Mouse (Mus musculus): ENCODE data around the gene Trnau1ap. TPM values are rescaled to one million over a fixed set of nuclear protein-coding genes. Genes with fewer than 3 reads are reported as not detected.
A peak's percentile ranks its signal among the peaks of the same experiment; 100 is the strongest.
"Not testable (repeated sequence)": the region's sequence is repeated elsewhere in the genome, so short reads cannot be mapped to it uniquely, and the experiment has no call there.

The Trnau1ap gene
- polyA plus RNA-seq, 1 experiment from 2014 or later: 77.0 TPM

DNA sequence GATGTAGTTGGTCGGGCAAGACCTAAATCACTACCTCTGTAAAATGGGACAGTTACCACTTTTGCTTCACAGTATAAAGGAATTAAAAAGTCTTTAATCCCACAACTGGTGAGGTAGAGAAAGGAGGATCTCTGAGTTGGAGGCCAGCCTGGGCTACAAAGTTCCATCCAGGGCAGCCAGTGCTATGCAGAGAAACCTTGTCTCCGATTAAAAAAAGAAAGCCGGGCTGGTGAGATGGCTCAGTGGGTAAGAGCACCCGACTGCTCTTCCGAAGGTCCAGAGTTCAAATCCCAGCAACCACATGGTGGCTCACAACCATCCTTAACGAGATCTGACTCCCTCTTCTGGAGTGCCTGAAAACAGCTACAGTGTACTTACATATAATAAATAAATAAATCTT lies 25.9 kb downstream of the Trnau1ap start:
- not testable (repeated sequence) for H3K36me3 ChIP-seq (ENCODE audit: insufficient read depth, low read length); H3K27me3 ChIP-seq (ENCODE audit: insufficient read depth, low read length); H3K27ac ChIP-seq (ENCODE audit: low read length); H3K4me1 ChIP-seq (ENCODE audit: insufficient read depth, low read length); H3K9me3 ChIP-seq (ENCODE audit: low read length); ATAC-seq (ENCODE audit: low FRiP score, low TSS enrichment)
- Histone ChIP-seq H3K4me3 (ENCODE audit: low read length) (peak overlapping the region; percentile 56), H3K4me2 (replicated peaks; ENCODE audit: low read depth, low read length) (peak overlapping the region; percentile 74), H3K9ac (replicated peaks; ENCODE audit: low read length) (peak overlapping the region; percentile 68; the same call in 1 of the 2 replicates)
- WGBS: 38% methylated on average over 6 of the region's 6 CpGs

DNA sequence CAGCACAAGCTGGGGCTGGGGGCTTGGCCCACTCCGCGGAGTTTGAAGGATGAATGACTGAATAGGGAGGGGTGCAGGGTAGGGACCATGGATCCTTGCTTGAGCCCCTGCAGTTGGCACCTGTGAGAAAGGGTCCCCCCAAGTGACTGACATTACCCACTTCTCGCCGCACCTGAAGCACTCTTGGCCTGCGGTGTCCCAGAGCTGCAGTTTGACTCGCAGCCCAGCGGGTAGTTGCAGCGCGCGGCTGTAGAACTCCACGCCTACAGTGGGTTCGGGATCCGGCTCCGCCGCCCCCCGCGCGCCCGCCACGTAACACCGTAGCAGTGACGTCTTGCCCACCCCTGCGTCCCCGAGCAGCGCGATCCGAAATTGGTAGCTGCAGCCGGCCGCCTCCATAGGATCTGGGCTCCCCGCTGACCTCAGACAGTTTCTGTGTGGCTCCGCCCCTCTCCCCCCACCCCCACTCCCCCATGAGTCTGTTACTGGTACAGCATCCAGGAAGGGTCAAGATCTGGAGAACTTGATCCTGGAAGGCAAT lies 26.3 kb downstream of the Trnau1ap start, which contains the start of gene Rab42:
Gene Rab42 (minus strand): TSS at position 447 of the 541 bp plus-strand sequence.
- Histone ChIP-seq H3K4me1 (ENCODE audit: insufficient read depth, low read length) (peaks cover 8% of the 10 kb centered on the region), H3K4me3 (ENCODE audit: low read length) (peak within 1 kb of the TSS; percentile 56), H3K27me3 (ENCODE audit: insufficient read depth, low read length) (no peaks in the 10 kb centered on the region), H3K36me3 (ENCODE audit: insufficient read depth, low read length) (no peaks in the 10 kb centered on the region), H3K9me3 (ENCODE audit: low read length) (no peaks in the 10 kb centered on the region), H3K4me2 (replicated peaks; ENCODE audit: low read depth, low read length) (peak within 1 kb of the TSS; percentile 74), H3K27ac (ENCODE audit: low read length) (0 out of 2 replicates have a peak within 1 kb of the TSS, but pooled peaks have one; percentile 21), H3K9ac (replicated peaks; ENCODE audit: low read length) (peak within 1 kb of the TSS; percentile 68)
- ATAC-seq (ENCODE audit: low FRiP score, low TSS enrichment): peak; percentile 81
- 1% methylated on average over 31 of the region's 31 CpGs for WGBS

- WGBS: 51% methylated on average over 16 of the region's 16 CpGs
- H3K4me3 ChIP-seq (ENCODE audit: low read length): peak overlapping the region; percentile 56
- no peaks in the 10 kb centered on the region for H3K27me3 ChIP-seq (ENCODE audit: insufficient read depth, low read length)
- H3K9me3 ChIP-seq (ENCODE audit: low read length): no peaks in the 10 kb centered on the region
- H3K9ac ChIP-seq (replicated peaks; ENCODE audit: low read length): peak overlapping the region; percentile 68
- H3K4me2 ChIP-seq (replicated peaks; ENCODE audit: low read depth, low read length): peak overlapping the region; percentile 74
- 0 out of 2 replicates have a peak overlapping the region, but pooled peaks have one; percentile 21 for H3K27ac ChIP-seq (ENCODE audit: low read length)
- no peaks in the 10 kb centered on the region for H3K36me3 ChIP-seq (ENCODE audit: insufficient read depth, low read length)
- no peak; the same call in 1 of the 2 replicates for ATAC-seq (ENCODE audit: low FRiP score, low TSS enrichment)
- H3K4me1 ChIP-seq (ENCODE audit: insufficient read depth, low read length): peaks cover 8% of the 10 kb centered on the region
Measured at GRCm38 (mm10) chr4:132301965-132302938, 27.1 kb downstream of the Trnau1ap start.

- Histone ChIP-seq H3K9ac (replicated peaks; ENCODE audit: low read length) (no peak overlapping the region), H3K9me3 (ENCODE audit: low read length) (no peaks in the 10 kb centered on the region), H3K4me3 (ENCODE audit: low read length) (no peak overlapping the region), H3K4me1 (ENCODE audit: insufficient read depth, low read length) (peaks cover 8% of the 10 kb centered on the region), H3K4me2 (replicated peaks; ENCODE audit: low read depth, low read length) (no peak overlapping the region), H3K27ac (ENCODE audit: low read length) (no peak overlapping the region), H3K27me3 (ENCODE audit: insufficient read depth, low read length) (no peaks in the 10 kb centered on the region), H3K36me3 (ENCODE audit: insufficient read depth, low read length) (no peaks in the 10 kb centered on the region)
- WGBS: 80% methylated on average over 6 of the region's 6 CpGs
- ATAC-seq (ENCODE audit: low FRiP score, low TSS enrichment): no peak
Measured at GRCm38 (mm10) chr4:132301486-132301885, 27.9 kb downstream of the Trnau1ap start.

- H3K27me3 ChIP-seq (ENCODE audit: insufficient read depth, low read length): no peaks in the 10 kb centered on the region
- H3K27ac ChIP-seq (ENCODE audit: low read length): no peak overlapping the region
- no peak overlapping the region for H3K4me3 ChIP-seq (ENCODE audit: low read length)
- H3K4me1 ChIP-seq (ENCODE audit: insufficient read depth, low read length): peaks cover 8% of the 10 kb centered on the region
- no peak for ATAC-seq (ENCODE audit: low FRiP score, low TSS enrichment)
- H3K9ac ChIP-seq (replicated peaks; ENCODE audit: low read length): no peak overlapping the region
- no peak overlapping the region for H3K4me2 ChIP-seq (replicated peaks; ENCODE audit: low read depth, low read length)
- no peaks in the 10 kb centered on the region for H3K9me3 ChIP-seq (ENCODE audit: low read length)
- 77% methylated on average over 1 of the region's 1 CpGs for WGBS
- no peaks in the 10 kb centered on the region for H3K36me3 ChIP-seq (ENCODE audit: insufficient read depth, low read length)
Measured at GRCm38 (mm10) chr4:132299849-132300248, 29.5 kb downstream of the Trnau1ap start.

GRCm38 (mm10) chr4:132295696-132296390 lies 33.5 kb downstream of the Trnau1ap start:
- Histone ChIP-seq H3K27me3 (ENCODE audit: insufficient read depth, low read length) (no peaks in the 10 kb centered on the region), H3K9ac (replicated peaks; ENCODE audit: low read length) (no peak overlapping the region), H3K9me3 (ENCODE audit: low read length) (peaks cover 4% of the 10 kb centered on the region; the same call in 1 of the 2 replicates), H3K27ac (ENCODE audit: low read length) (no peak overlapping the region), H3K4me2 (replicated peaks; ENCODE audit: low read depth, low read length) (no peak overlapping the region), H3K4me1 (ENCODE audit: insufficient read depth, low read length) (no peaks in the 10 kb centered on the region; the same call in 1 of the 2 replicates), H3K36me3 (ENCODE audit: insufficient read depth, low read length) (peaks cover 15% of the 10 kb centered on the region), H3K4me3 (ENCODE audit: low read length) (no peak overlapping the region)
- WGBS: 52% methylated on average over 8 of the region's 8 CpGs
- no peak for ATAC-seq (ENCODE audit: low FRiP score, low TSS enrichment)

DNA sequence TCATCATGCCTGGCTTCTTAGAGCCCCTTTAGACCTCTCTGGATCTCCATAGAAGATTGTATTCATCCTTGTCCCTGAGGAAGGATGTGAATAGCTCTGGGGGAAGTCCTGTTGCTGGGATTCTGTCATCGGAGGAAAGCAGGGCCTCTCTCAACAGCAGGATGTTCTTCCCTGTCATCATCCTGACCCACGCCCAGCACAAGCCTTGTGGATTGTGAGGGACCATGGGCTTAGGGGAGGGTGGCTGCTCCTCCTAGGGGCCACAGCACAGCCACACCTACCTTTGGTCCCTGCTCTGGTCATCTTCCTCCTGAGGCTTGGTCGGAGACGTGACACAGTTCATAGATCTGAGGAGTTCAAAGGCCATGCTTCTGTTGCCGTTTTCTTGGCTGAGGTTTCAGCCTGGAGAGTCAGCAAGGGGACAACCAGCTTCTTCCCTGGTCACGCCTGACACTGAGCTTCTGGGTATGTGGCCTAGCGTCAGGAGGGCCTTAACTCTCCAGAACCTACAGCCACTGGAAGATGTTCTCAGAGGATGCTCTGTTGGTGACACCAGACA lies 35.6 kb downstream of the Trnau1ap start:
- H3K9ac ChIP-seq (replicated peaks; ENCODE audit: low read length): no peak overlapping the region
- no peak overlapping the region for H3K27ac ChIP-seq (ENCODE audit: low read length)
- no peak overlapping the region for H3K4me2 ChIP-seq (replicated peaks; ENCODE audit: low read depth, low read length)
- no peaks in the 10 kb centered on the region for H3K27me3 ChIP-seq (ENCODE audit: insufficient read depth, low read length)
- 58% methylated on average over 7 of the region's 7 CpGs for WGBS
- H3K4me1 ChIP-seq (ENCODE audit: insufficient read depth, low read length): no peaks in the 10 kb centered on the region
- ATAC-seq (ENCODE audit: low FRiP score, low TSS enrichment): no peak
- peaks cover 19% of the 10 kb centered on the region for H3K36me3 ChIP-seq (ENCODE audit: insufficient read depth, low read length)
- peaks cover 4% of the 10 kb centered on the region; the same call in 1 of the 2 replicates for H3K9me3 ChIP-seq (ENCODE audit: low read length)
- H3K4me3 ChIP-seq (ENCODE audit: low read length): no peak overlapping the region

GRCm38 (mm10) chr4:132292988-132293387 lies 36.4 kb downstream of the Trnau1ap start:
- no peak overlapping the region for H3K27ac ChIP-seq (ENCODE audit: low read length)

GRCm38 (mm10) chr4:132291624-132292335 lies 37.6 kb downstream of the Trnau1ap start:
- H3K4me3 ChIP-seq (ENCODE audit: low read length): no peak overlapping the region
- no peak for ATAC-seq (ENCODE audit: low FRiP score, low TSS enrichment)
- peaks cover 4% of the 10 kb centered on the region; the same call in 1 of the 2 replicates for H3K9me3 ChIP-seq (ENCODE audit: low read length)
- H3K4me1 ChIP-seq (ENCODE audit: insufficient read depth, low read length): no peaks in the 10 kb centered on the region
- H3K27ac ChIP-seq (ENCODE audit: low read length): no peak overlapping the region
- H3K9ac ChIP-seq (replicated peaks; ENCODE audit: low read length): no peak overlapping the region
- WGBS: 81% methylated on average over 12 of the region's 12 CpGs
- H3K36me3 ChIP-seq (ENCODE audit: insufficient read depth, low read length): peaks cover 25% of the 10 kb centered on the region
- H3K4me2 ChIP-seq (replicated peaks; ENCODE audit: low read depth, low read length): no peak overlapping the region
- H3K27me3 ChIP-seq (ENCODE audit: insufficient read depth, low read length): no peaks in the 10 kb centered on the region

More at GRCm38 (mm10) chr4:132292988-132293387, 36.4 kb downstream of the Trnau1ap start:
- Histone ChIP-seq H3K4me2 (replicated peaks; ENCODE audit: low read depth, low read length) (no peak overlapping the region), H3K27me3 (ENCODE audit: insufficient read depth, low read length) (no peaks in the 10 kb centered on the region), H3K36me3 (ENCODE audit: insufficient read depth, low read length) (peaks cover 19% of the 10 kb centered on the region), H3K9me3 (ENCODE audit: low read length) (peaks cover 4% of the 10 kb centered on the region; the same call in 1 of the 2 replicates), H3K9ac (replicated peaks; ENCODE audit: low read length) (no peak overlapping the region), H3K4me1 (ENCODE audit: insufficient read depth, low read length) (no peaks in the 10 kb centered on the region), H3K4me3 (ENCODE audit: low read length) (no peak overlapping the region)
- 50% methylated on average over 4 of the region's 4 CpGs for WGBS
- no peak for ATAC-seq (ENCODE audit: low FRiP score, low TSS enrichment)

Data from kidney, embryonic 16.5 days (tissue).